Comparison of ENCODE assay signal across 8 mouse cellular contexts in the genomic region with DNA sequence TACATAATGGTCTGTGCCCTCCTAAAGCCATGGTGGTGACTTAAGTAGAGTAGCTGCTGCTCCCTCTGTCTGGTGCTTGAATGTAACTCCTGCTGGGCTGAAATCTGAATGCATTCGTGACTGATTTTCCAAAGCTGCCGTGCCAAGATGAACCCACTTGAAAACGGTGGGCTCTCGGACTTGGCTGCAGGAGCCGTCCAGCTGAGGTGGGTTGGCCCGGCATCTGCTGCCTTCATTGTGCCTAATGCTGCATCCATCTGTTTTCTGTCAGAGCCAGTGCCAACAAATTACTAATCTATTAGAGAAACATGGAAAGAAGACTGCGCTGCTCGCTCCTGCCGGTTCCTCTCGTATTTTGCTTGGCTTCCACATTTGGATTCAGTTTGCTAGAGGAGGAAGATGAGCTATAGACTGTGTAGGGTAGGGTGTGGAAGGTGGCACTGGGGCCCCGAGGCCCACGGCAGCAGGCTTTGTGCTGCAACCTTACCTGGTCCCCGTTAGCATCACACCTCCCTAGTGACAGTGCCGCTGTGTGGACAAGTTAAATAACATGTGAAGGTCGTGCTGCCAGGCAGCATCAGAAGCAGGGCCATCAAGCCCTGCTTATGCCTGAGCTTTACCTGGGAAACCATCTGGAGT.
A peak's percentile ranks its signal among the peaks of the same experiment; 100 is the strongest.
DNase-seq lines count a peak whose midpoint lies in the region; ATAC-seq and TF ChIP-seq lines count a peak whose summit lies in the region.

No protein-coding gene starts in this region.

- no peak for TF ChIP-seq CTCF in intestine, postnatal 0 days (IDR thresholded peaks at IDR 0.05; ENCODE audit: low read depth)
- TF ChIP-seq CTCF in cerebellum, adult 2 months (IDR thresholded peaks at IDR 0.05; ENCODE audit: borderline replicate concordance, insufficient read depth, low read depth, low read length) = 0 out of 2 replicates have a peak, but pooled peaks have one; percentile 15
- TF ChIP-seq CTCF in forebrain, postnatal 0 days (IDR thresholded peaks at IDR 0.05; ENCODE audit: low read depth) = 0 out of 2 replicates have a peak, but pooled peaks have one; percentile 13

- no peaks in the 10 kb centered on the region for H3K27me3 ChIP-seq in intestine, embryonic 16.5 days (replicated peaks; ENCODE audit: control insufficient read depth, insufficient read depth, low read length)
- no peaks in the 10 kb centered on the region for H3K27me3 ChIP-seq in intestine, postnatal 0 days (replicated peaks; ENCODE audit: control insufficient read depth, insufficient read depth, low read length)
- no peaks in the 10 kb centered on the region for H3K27me3 ChIP-seq in cerebellum, adult 2 months (ENCODE audit: control insufficient read depth, insufficient read depth, low read length)
- no peaks in the 10 kb centered on the region for H3K27me3 ChIP-seq in forebrain, postnatal 0 days (ENCODE audit: insufficient read depth, low read length)

- TF ChIP-seq POLR2A in cerebellum, adult 2 months (IDR thresholded peaks at IDR 0.05; ENCODE audit: borderline replicate concordance, insufficient read depth, low read length) = no peak

- peaks cover 6% of the 10 kb centered on the region; the same call in 1 of the 2 replicates for H3K36me3 ChIP-seq in intestine, embryonic 16.5 days (ENCODE audit: control insufficient read depth, insufficient read depth, low read length)
- H3K36me3 ChIP-seq in intestine, postnatal 0 days (ENCODE audit: control insufficient read depth, insufficient read depth) = peaks cover 29% of the 10 kb centered on the region
- peaks cover 9% of the 10 kb centered on the region for H3K36me3 ChIP-seq in forebrain, postnatal 0 days (ENCODE audit: insufficient read depth)
- H3K36me3 ChIP-seq in macrophage (ENCODE audit: inconsistent target) = peaks cover 14% of the 10 kb centered on the region; the same call in 1 of the 2 replicates

- peaks cover 34% of the 10 kb centered on the region; the same call in 1 of the 2 replicates for H3K79me2 ChIP-seq in macrophage (ENCODE audit: inconsistent target)

- 62% methylated on average over 15 of the region's 15 CpGs for WGBS in intestine, embryonic 16.5 days
- 77% methylated on average over 15 of the region's 15 CpGs for WGBS in intestine, postnatal 0 days
- 16% methylated on average over 15 of the region's 15 CpGs for WGBS in cerebellum, adult 2 months
- WGBS in forebrain, postnatal 0 days = 22% methylated on average over 15 of the region's 15 CpGs
- WGBS in macrophage (ENCODE audit: missing documents) = 84% methylated on average over 15 of the region's 15 CpGs

- H3K4me1 ChIP-seq in intestine, embryonic 16.5 days (ENCODE audit: control insufficient read depth, insufficient read depth, low read length) = peaks cover 18% of the 10 kb centered on the region
- no peaks in the 10 kb centered on the region for H3K4me1 ChIP-seq in intestine, postnatal 0 days (replicated peaks; ENCODE audit: control insufficient read depth, insufficient read depth, low read length)
- H3K4me1 ChIP-seq in cerebellum, adult 2 months (ENCODE audit: control insufficient read depth, insufficient read depth, low read length) = peaks cover 33% of the 10 kb centered on the region
- peaks cover 16% of the 10 kb centered on the region for H3K4me1 ChIP-seq in forebrain, postnatal 0 days (ENCODE audit: insufficient read depth)

- no peak overlapping the region for H3K4me2 ChIP-seq in intestine, embryonic 16.5 days (ENCODE audit: low read depth, low read length)
- H3K4me2 ChIP-seq in intestine, postnatal 0 days (replicated peaks; ENCODE audit: low read depth) = no peak overlapping the region
- 0 out of 2 replicates have a peak overlapping the region, but pooled peaks have one; percentile 2 for H3K4me2 ChIP-seq in forebrain, postnatal 0 days (ENCODE audit: low read depth)

- H3K27ac ChIP-seq in intestine, embryonic 16.5 days (ENCODE audit: low read length) = 0 out of 2 replicates have a peak overlapping the region, but pooled peaks have one; percentile 13
- no peak overlapping the region for H3K27ac ChIP-seq in intestine, postnatal 0 days (ENCODE audit: low read depth, low read length)
- no peak overlapping the region for H3K27ac ChIP-seq in cerebellum, adult 2 months (ENCODE audit: insufficient read depth, low read length)
- H3K27ac ChIP-seq in forebrain, postnatal 0 days (ENCODE audit: low read depth, low read length) = peak overlapping the region; percentile 42
- H3K27ac ChIP-seq in macrophage = peak overlapping the region; percentile 13; the same call in 1 of the 2 replicates

- H3K4me3 ChIP-seq in intestine, embryonic 16.5 days (ENCODE audit: low read length) = no peak overlapping the region
- H3K4me3 ChIP-seq in intestine, postnatal 0 days (ENCODE audit: low read depth, low read length) = no peak overlapping the region
- H3K4me3 ChIP-seq in cerebellum, adult 2 months (replicated peaks; ENCODE audit: insufficient read depth, low read depth, low read length) = no peak overlapping the region
- no peak overlapping the region for H3K4me3 ChIP-seq in forebrain, postnatal 0 days (ENCODE audit: low read depth, low read length)
- no peak overlapping the region for H3K4me3 ChIP-seq in macrophage (ENCODE audit: inconsistent target)

- H3K9me3 ChIP-seq in intestine, embryonic 16.5 days (ENCODE audit: control insufficient read depth, low read length) = no peaks in the 10 kb centered on the region
- no peaks in the 10 kb centered on the region for H3K9me3 ChIP-seq in intestine, postnatal 0 days (ENCODE audit: control insufficient read depth)
- H3K9me3 ChIP-seq in forebrain, postnatal 0 days (ENCODE audit: low read length) = no peaks in the 10 kb centered on the region

- no peak overlapping the region for H3K9ac ChIP-seq in intestine, embryonic 16.5 days (ENCODE audit: low read depth, low read length)
- no peak overlapping the region for H3K9ac ChIP-seq in intestine, postnatal 0 days (ENCODE audit: low read depth, low read length)
- no peak overlapping the region for H3K9ac ChIP-seq in forebrain, postnatal 0 days

- DNase-seq in cerebellum, adult 2 months = peak; percentile 64 to 65
- peak; percentile 79 for DNase-seq in forebrain, postnatal 0 days
- no peak for DNase-seq in gastrocnemius, postnatal 14 days
- no peak for DNase-seq in thymus, postnatal 36 days
- no peak for DNase-seq in spleen, postnatal 4 days (ENCODE audit: low spot score in 2 of 2)

- intact Hi-C loops in gastrocnemius, postnatal 14 days (cut with DNase I; ENCODE audit: low total_unique reads) = no loop called here

- ATAC-seq in intestine, embryonic 16.5 days = no peak
- no peak for ATAC-seq in intestine, postnatal 0 days
- ATAC-seq in forebrain, postnatal 0 days = peak; percentile 65

Comparison
In these comparisons a context has a peak if more than half of its experiments do, and no peak if none do; other contexts are left out.
1. H3K27ac ChIP-seq: peak in intestine, embryonic 16.5 days (single experiment), forebrain, postnatal 0 days (single experiment) and macrophage (single experiment); none in intestine, postnatal 0 days (single experiment) and cerebellum, adult 2 months (single experiment).
2. DNase-seq: peak in cerebellum, adult 2 months (2 of 2) and forebrain, postnatal 0 days (single experiment); none in gastrocnemius, postnatal 14 days (single experiment), thymus, postnatal 36 days (0 of 2) and spleen, postnatal 4 days (0 of 2).